Mouse (Mus musculus): ENCODE results near the gene Srsf4. TPM values are rescaled to one million over a fixed set of nuclear protein-coding genes. Genes with fewer than 3 reads are reported as not detected.

Srsf4 gene
- polyA plus RNA-seq, 1 experiment from 2014 or later, result 117 TPM

DNA sequence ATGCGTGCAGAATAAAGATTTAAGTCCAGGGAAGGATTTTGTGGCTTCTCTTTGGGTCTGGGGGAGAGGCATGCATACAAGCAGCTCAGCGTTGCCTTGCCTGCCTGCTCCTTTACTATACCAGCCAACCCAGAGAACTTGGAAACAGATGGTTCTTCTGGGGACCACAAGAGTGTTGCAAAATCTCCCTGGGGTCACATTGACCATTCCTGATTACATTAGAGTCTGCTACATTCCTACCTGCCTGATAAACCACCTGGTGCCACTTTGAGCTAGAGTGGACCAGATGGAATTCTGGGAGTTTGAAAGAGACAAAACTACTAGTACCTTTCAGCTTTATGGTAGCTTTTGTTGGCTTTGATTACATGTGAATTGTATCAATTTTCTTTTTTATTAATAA lies 3.4 kb downstream of the Srsf4 start:
- H3K27ac ChIP-seq, result no peak overlapping the region
- 32% methylated on average over 2 of the region's 2 CpGs for WGBS
- H3K4me3 ChIP-seq, result no peak overlapping the region
- no peak for ATAC-seq (ENCODE audit: borderline replicate concordance, extremely low read depth, low FRiP score, low TSS enrichment)
- no peak overlapping the region for H3K9ac ChIP-seq
- H3K36me3 ChIP-seq, result no peaks in the 10 kb centered on the region
- no peaks in the 10 kb centered on the region for H3K27me3 ChIP-seq
- peak overlapping the region; percentile 33 for H3K4me2 ChIP-seq
- no peaks in the 10 kb centered on the region for H3K9me3 ChIP-seq
- peaks cover 62% of the 10 kb centered on the region for H3K4me1 ChIP-seq

- H3K27ac ChIP-seq, result no peak overlapping the region
- ATAC-seq (ENCODE audit: borderline replicate concordance, extremely low read depth, low FRiP score, low TSS enrichment), result no peak
- H3K4me3 ChIP-seq, result no peak overlapping the region
- peaks cover 6% of the 10 kb centered on the region; the same call in 1 of the 2 replicates for H3K36me3 ChIP-seq
- H3K9ac ChIP-seq, result no peak overlapping the region
- 73% methylated on average over 1 of the region's 1 CpGs for WGBS
- peaks cover 67% of the 10 kb centered on the region for H3K4me1 ChIP-seq
- H3K9me3 ChIP-seq, result no peaks in the 10 kb centered on the region
- H3K27me3 ChIP-seq, result no peaks in the 10 kb centered on the region
- H3K4me2 ChIP-seq, result no peak overlapping the region
Measured at GRCm38 (mm10) chr4:131879692-131880091, 6.3 kb downstream of the Srsf4 start.

- Histone ChIP-seq H3K27me3 (no peaks in the 10 kb centered on the region), H3K9me3 (no peaks in the 10 kb centered on the region), H3K4me3 (no peak overlapping the region), H3K4me1 (peaks cover 52% of the 10 kb centered on the region), H3K9ac (no peak overlapping the region), H3K4me2 (no peak overlapping the region), H3K36me3 (peaks cover 21% of the 10 kb centered on the region), H3K27ac (no peak overlapping the region)
- WGBS, result 61% methylated on average over 7 of the region's 7 CpGs
- ATAC-seq (ENCODE audit: borderline replicate concordance, extremely low read depth, low FRiP score, low TSS enrichment), result no peak
Measured at GRCm38 (mm10) chr4:131881306-131881705, 7.9 kb downstream of the Srsf4 start.

GRCm38 (mm10) chr4:131883571-131883970 lies 10.2 kb downstream of the Srsf4 start:
- ATAC-seq (ENCODE audit: borderline replicate concordance, extremely low read depth, low FRiP score, low TSS enrichment), result no peak
- Histone ChIP-seq H3K9ac (no peak overlapping the region), H3K4me3 (no peak overlapping the region), H3K9me3 (no peaks in the 10 kb centered on the region), H3K4me2 (no peak overlapping the region), H3K27ac (no peak overlapping the region), H3K4me1 (peaks cover 35% of the 10 kb centered on the region), H3K36me3 (peaks cover 29% of the 10 kb centered on the region), H3K27me3 (no peaks in the 10 kb centered on the region)
- 61% methylated on average over 6 of the region's 6 CpGs for WGBS

DNA sequence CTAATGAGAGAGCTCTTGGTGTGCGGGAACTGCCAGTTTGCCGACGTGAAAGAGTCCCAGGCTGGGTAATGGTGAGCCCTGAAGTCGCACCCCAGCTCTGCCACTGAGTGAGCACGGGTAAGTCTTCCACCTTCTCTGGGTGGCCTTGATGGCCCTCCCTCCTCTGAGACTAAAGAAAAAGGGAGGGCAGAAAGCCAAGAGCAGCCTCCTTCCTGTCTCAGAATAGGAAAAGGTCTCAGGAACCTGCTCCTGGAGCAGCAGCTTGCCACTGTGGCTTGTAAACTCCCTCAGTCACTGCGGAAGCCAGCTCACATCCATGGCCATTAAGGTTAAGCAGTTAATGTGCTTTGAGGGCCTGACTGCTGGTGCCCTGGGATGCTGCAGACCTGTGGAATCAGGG lies 12.0 kb downstream of the Srsf4 start:
- Histone ChIP-seq H3K9me3 (no peaks in the 10 kb centered on the region), H3K27me3 (no peaks in the 10 kb centered on the region), H3K4me1 (peaks cover 23% of the 10 kb centered on the region; the same call in 1 of the 2 replicates), H3K9ac (no peak overlapping the region), H3K4me3 (no peak overlapping the region), H3K36me3 (peaks cover 34% of the 10 kb centered on the region), H3K27ac (no peak overlapping the region), H3K4me2 (no peak overlapping the region)
- WGBS, result 66% methylated on average over 6 of the region's 6 CpGs
- no peak for ATAC-seq (ENCODE audit: borderline replicate concordance, extremely low read depth, low FRiP score, low TSS enrichment)

- Histone ChIP-seq H3K4me1 (0 out of 2 replicates have a peak, but pooled peaks cover 4% of the 10 kb centered on the region), H3K36me3 (peaks cover 57% of the 10 kb centered on the region), H3K9ac (no peak overlapping the region), H3K4me3 (no peak overlapping the region), H3K27ac (no peak overlapping the region), H3K4me2 (no peak overlapping the region), H3K27me3 (no peaks in the 10 kb centered on the region), H3K9me3 (no peaks in the 10 kb centered on the region)
- 74% methylated on average over 1 of the region's 1 CpGs for WGBS
- ATAC-seq (ENCODE audit: borderline replicate concordance, extremely low read depth, low FRiP score, low TSS enrichment), result no peak
Measured at GRCm38 (mm10) chr4:131888564-131888963, 15.1 kb downstream of the Srsf4 start.

GRCm38 (mm10) chr4:131890692-131891091 lies 17.3 kb downstream of the Srsf4 start:
- no peak for ATAC-seq (ENCODE audit: borderline replicate concordance, extremely low read depth, low FRiP score, low TSS enrichment)
- no peak overlapping the region for H3K4me3 ChIP-seq
- H3K4me1 ChIP-seq, result no peaks in the 10 kb centered on the region
- no peak overlapping the region for H3K4me2 ChIP-seq
- H3K27me3 ChIP-seq, result no peaks in the 10 kb centered on the region
- H3K36me3 ChIP-seq, result peaks cover 60% of the 10 kb centered on the region
- 82% methylated on average over 3 of the region's 3 CpGs for WGBS
- H3K9me3 ChIP-seq, result no peaks in the 10 kb centered on the region
- H3K9ac ChIP-seq, result no peak overlapping the region
- no peak overlapping the region for H3K27ac ChIP-seq

- no peak overlapping the region for H3K27ac ChIP-seq
- H3K4me2 ChIP-seq, result no peak overlapping the region
- no peaks in the 10 kb centered on the region for H3K9me3 ChIP-seq
- H3K9ac ChIP-seq, result no peak overlapping the region
- H3K4me3 ChIP-seq, result no peak overlapping the region
- no peaks in the 10 kb centered on the region for H3K27me3 ChIP-seq
- no peak for ATAC-seq (ENCODE audit: borderline replicate concordance, extremely low read depth, low FRiP score, low TSS enrichment)
- WGBS, result 90% methylated on average over 5 of the region's 5 CpGs
- H3K4me1 ChIP-seq, result no peaks in the 10 kb centered on the region
- peaks cover 83% of the 10 kb centered on the region for H3K36me3 ChIP-seq
Measured at GRCm38 (mm10) chr4:131897109-131897508, 23.7 kb downstream of the Srsf4 start.

DNA sequence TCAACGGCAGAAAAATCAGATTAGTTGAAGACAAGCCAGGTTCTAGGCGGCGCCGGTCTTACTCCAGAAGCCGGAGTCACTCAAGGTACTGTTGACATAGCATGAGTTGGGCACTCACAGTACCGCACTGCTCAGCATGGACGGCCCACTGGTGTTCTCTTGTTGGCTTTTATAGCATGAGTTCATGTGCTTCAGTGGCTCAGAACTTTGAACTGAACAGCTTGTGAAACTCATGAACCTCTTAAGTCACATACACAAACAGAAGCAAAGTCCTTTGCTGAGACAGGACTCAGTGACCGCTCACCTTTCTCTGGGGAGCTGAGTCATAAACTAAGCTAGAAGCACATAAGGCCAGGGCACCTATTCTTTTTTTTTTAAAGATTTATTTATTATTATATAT lies 24.4 kb downstream of the Srsf4 start:
- ATAC-seq (ENCODE audit: borderline replicate concordance, extremely low read depth, low FRiP score, low TSS enrichment), result no peak
- H3K36me3 ChIP-seq, result peaks cover 83% of the 10 kb centered on the region
- H3K27ac ChIP-seq, result no peak overlapping the region
- H3K4me2 ChIP-seq, result no peak overlapping the region
- no peaks in the 10 kb centered on the region for H3K4me1 ChIP-seq
- H3K9me3 ChIP-seq, result no peaks in the 10 kb centered on the region
- WGBS, result 88% methylated on average over 8 of the region's 8 CpGs
- no peak overlapping the region for H3K4me3 ChIP-seq
- no peak overlapping the region for H3K9ac ChIP-seq
- H3K27me3 ChIP-seq, result no peaks in the 10 kb centered on the region

DNA sequence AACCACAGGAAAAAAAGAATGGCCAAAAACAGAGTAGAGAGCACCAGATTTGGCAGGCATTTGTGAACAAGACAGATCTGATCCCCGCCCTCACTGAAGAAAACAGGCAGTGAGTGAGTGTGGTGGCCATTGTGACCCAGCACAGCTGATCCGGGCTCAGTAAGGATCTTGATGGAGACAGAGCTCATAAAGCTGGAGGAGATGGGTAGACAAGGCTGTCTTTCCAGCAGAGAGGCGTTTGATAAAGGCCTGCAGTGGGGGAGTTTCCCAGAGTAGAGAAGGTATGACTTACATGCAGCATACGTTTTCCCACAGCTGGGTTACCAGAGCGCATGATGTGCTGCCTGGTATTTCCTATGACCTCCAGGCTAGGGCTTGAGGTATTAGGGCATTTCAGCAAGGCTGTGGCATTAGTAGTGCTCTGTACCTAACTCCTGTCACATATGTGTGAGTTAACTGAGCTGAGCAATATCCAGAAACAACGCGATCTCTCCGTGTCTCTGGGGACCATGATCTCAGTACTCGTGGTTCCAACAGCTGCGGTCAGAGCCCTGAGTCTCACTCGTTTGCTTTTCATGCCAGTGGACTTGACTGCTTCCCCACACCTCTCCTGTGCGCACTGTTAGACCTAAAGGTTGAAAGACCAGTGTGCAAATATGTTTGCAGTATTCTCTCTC lies 25.2 kb downstream of the Srsf4 start:
- Histone ChIP-seq H3K27ac (no peak overlapping the region), H3K9ac (no peak overlapping the region), H3K9me3 (no peaks in the 10 kb centered on the region), H3K36me3 (peaks cover 74% of the 10 kb centered on the region), H3K27me3 (no peaks in the 10 kb centered on the region), H3K4me1 (no peaks in the 10 kb centered on the region), H3K4me3 (no peak overlapping the region), H3K4me2 (no peak overlapping the region)
- no peak for ATAC-seq (ENCODE audit: borderline replicate concordance, extremely low read depth, low FRiP score, low TSS enrichment)
- WGBS, result 90% methylated on average over 12 of the region's 12 CpGs

DNA sequence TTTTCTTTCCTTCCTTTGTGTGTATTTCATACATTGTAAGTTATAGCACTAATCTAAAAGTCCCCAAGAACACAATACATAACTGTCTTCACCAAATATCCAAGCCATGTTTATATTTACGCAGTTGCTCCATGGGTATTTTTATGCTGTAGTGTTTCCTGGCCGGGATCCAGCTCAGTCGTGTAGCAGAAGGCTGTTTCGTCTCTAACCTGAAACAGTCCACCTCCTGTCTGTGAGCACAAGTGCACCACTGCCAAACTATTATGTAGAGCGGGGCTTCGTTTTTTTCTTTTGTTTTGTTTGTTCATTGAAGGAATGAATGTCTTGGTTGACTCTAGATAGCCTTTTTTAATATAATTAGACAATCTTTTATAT lies 25.8 kb downstream of the Srsf4 start:
- Histone ChIP-seq H3K27ac (no peak overlapping the region), H3K9ac (no peak overlapping the region), H3K4me3 (no peak overlapping the region), H3K36me3 (peaks cover 72% of the 10 kb centered on the region), H3K27me3 (no peaks in the 10 kb centered on the region), H3K4me1 (no peaks in the 10 kb centered on the region), H3K9me3 (no peaks in the 10 kb centered on the region), H3K4me2 (no peak overlapping the region)
- WGBS, result 74% methylated on average over 6 of the region's 6 CpGs
- no peak for ATAC-seq (ENCODE audit: borderline replicate concordance, extremely low read depth, low FRiP score, low TSS enrichment)

- Histone ChIP-seq H3K27ac (no peak overlapping the region), H3K4me1 (peaks cover under 1% of the 10 kb centered on the region; the same call in 1 of the 2 replicates), H3K9me3 (no peaks in the 10 kb centered on the region), H3K4me3 (no peak overlapping the region), H3K36me3 (peaks cover 65% of the 10 kb centered on the region), H3K4me2 (no peak overlapping the region), H3K27me3 (no peaks in the 10 kb centered on the region), H3K9ac (no peak overlapping the region)
- WGBS, result 87% methylated on average over 15 of the region's 15 CpGs
- no peak for ATAC-seq (ENCODE audit: borderline replicate concordance, extremely low read depth, low FRiP score, low TSS enrichment)
Measured at GRCm38 (mm10) chr4:131901090-131901489, 27.7 kb downstream of the Srsf4 start.

DNA sequence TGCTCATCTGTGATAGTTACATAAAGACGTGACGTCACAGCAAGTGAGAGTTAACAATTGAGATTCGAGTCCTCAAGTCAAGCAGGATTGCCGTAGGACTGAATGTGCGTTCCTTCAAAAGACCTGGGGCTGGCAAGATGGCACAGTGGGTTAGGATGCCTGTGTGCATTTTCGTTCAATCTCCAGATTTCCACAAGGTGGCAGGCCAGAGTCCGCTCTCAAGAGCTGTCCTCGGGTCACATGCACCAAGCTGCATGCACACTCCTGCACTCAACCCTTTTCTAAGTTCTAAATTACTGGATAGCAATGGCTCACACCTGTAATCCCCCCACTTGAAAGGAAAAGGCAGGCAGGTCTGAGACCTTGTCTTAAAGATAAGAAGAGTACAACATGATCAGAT lies 31.1 kb downstream of the Srsf4 start:
- H3K4me1 ChIP-seq, result peaks cover 5% of the 10 kb centered on the region
- H3K27ac ChIP-seq, result no peak overlapping the region
- no peak overlapping the region for H3K4me2 ChIP-seq
- ATAC-seq (ENCODE audit: borderline replicate concordance, extremely low read depth, low FRiP score, low TSS enrichment), result peak; percentile 21; the same call in 1 of the 2 replicates
- peaks cover 41% of the 10 kb centered on the region for H3K36me3 ChIP-seq
- H3K27me3 ChIP-seq, result no peaks in the 10 kb centered on the region
- H3K9me3 ChIP-seq, result no peaks in the 10 kb centered on the region
- no peak overlapping the region for H3K4me3 ChIP-seq
- 54% methylated on average over 8 of the region's 8 CpGs for WGBS
- no peak overlapping the region for H3K9ac ChIP-seq
